Mouse (Mus musculus) gastrocnemius, adult 8-10 months (tissue): ENCODE data around the gene 2810004N23Rik. TPM values are rescaled to one million over a fixed set of nuclear protein-coding genes. Genes with fewer than 3 reads are reported as not detected.
"Not testable (repeated sequence)": the region's sequence is repeated elsewhere in the genome, so short reads cannot be mapped to it uniquely, and the experiment has no call there.

ENCODE experiments used
- DNase-seq, 2 experiments: peaks; one replicate each; pipeline ENCODE4 v3.0.0; 2022; ENCODE audit warnings: low spot score in 2 of 2
- total RNA-seq, 4 experiments: library from RNA; stranded (reverse); gene quantifications; 2 replicates each; pipeline ENCODE4 v1.2.4; 2022

Gene 2810004N23Rik
- total RNA-seq, 4 experiments from 2014 or later = 31.8 to 34.8 (median 33.5) TPM

DNA sequence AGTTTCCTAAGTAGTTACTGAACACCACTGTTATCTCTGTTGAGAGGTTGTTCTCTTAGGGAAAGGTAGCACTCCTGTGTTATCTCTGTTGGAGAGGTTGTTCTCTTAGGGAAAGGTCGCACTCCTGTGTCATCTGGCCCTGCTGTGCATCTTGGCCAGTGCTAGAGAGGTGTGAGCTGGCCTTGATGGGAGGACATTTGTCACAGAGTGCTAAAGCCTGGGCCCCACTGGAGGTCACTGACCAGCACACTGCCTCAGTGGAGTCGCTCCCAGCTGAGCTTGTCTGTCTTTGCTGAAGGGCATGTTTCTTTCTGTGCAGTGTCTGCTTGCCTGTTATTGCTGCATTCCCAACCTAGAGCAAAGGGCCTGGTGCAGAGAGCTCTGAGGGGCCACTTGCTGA lies 4.2 kb upstream of the 2810004N23Rik start:
- DNase-seq = no peak

DNA sequence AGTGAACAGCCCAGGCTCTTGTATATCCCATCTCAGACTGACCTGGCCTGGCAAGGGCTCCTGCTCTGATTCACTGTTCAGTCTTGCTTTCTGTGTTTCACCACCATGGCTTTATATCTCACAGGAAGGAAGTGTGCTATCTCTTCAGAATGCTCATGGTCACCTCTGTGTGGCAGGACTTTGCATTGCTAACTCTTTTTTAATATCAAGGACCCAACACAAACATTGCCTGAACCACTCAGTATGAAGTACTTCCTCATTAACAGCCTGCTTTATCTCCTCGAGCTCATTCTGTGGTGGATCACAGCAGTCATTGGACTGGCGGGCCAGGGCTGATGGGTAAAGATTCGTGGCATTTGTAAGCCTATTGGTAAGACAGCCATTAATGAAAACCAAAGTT lies 3.7 kb upstream of the 2810004N23Rik start:
- no peak for DNase-seq

DNA sequence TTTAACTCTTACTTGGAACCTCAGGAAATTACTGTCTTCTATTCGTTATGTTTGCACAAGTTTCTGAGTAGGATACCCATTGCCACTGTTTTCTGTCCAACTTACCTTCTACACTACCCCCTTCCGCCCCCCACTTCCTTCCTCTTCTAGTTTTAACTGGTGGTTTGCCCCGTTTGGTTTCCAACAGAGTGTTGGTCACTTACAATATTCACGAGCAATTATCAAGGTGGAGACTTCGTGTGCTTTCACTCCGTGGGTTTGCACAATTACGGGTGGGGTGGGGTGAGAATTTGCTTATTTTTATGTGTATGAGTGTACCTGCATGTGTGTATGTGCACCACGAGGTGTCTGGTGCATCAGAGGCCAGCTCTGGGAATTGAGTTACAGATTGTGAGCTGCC lies 809 bp upstream of the 2810004N23Rik start:
- no peak for DNase-seq

DNA sequence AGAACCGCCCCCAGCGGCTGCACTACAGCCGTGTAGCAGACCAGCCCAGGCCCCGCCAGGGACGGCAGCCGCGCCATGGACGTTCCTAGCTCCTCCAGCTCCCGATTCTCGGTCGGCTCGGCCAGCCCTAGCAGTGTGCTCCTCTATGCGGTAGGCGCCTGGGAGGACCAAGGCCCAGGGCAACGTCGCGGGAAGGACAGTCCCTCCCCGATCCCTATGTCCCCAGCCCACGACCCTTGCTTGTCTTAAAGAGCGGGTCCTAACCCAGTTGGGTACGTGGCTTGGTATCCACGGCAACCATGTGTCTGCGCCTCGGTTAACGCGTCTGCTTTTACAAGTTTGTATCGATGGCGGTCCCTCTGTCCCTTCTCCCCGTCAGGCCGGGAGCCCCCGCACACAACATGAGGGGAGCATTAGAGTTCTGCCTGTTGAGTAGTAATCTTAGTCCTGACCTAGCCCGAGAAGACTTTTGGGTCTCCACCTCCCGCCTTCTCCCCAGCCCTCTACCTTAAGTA lies 300 bp upstream of the 2810004N23Rik start:
- DNase-seq = no peak

DNA sequence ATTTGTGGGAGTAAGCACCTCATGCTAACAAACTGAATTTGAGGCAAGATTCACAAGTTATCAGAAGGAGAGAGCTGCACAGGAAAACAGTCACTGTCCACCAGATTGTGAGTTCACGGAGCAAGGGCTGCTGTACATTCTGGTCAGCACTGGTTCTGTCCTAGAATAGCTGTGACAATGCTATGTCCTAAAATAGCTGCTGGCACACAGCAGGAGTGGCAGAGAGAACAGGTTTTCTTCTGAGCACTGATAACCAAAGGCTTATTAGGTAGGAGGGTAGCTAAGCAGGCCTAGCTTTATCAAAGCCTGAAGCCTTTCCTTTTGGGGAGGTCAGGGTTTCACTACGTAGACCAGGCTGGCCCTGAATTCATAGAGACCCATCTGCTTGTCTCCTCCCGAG lies 2.7 kb downstream of the 2810004N23Rik start:
- no peak for DNase-seq

DNA sequence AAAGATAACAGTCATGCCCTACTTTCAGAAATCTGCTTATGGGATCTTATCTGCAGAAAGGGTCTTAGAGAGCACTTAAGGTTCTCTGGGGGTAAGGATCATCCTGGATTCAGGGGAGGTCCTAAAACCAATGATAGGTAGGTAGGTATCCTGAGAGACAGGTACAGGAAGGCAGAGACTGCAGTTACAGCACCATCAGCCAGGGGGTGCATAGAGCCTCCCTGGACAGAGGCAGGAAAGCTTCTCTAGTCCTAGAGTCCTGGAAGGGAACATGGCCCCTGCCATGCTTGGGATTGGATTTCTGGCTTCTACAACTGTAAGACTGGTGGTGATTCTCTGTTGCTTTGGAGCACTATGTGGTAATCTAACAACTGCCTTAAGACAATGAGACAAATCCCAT lies 3.5 kb downstream of the 2810004N23Rik start:
- no peak for DNase-seq

DNA sequence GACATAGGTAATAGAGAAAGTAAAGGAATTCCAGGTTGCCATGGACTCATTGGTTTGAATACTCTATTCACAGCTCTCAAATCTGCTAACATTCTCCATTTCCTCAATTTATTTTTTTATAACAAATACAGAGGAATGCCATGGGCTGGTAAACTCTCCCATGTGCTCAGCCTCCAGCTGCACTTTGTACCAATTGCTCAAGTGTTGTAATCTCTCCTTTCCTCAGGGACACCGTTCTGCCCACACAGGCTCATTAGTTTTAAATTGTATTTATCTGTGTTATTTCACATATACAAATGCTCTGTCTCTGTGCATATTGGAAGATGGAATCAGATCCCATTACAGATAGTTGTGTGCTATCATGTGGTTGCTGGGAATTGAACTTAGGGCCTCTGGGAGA lies 9.4 kb downstream of the 2810004N23Rik start:
- DNase-seq = no peak

DNA sequence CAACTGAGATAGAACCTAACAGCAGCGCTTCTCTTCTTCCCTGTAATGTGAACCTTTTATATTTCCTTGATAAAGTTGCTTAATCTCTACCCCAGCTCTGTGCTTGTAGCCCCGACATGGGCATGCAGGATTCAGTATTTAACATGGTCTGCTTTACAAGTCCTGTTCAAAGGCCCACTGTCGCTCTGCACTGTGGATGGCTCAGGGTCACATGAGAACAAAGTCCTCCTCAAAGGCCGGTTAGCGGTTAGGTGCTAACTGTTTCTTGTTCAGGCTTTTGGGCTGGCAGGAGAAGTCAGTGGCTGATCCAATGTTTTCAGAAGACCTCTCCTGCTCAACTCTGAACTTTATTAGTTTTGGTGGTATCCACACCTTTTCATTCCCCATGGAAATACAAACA lies 17.3 kb downstream of the 2810004N23Rik start:
- no peak for DNase-seq

DNA sequence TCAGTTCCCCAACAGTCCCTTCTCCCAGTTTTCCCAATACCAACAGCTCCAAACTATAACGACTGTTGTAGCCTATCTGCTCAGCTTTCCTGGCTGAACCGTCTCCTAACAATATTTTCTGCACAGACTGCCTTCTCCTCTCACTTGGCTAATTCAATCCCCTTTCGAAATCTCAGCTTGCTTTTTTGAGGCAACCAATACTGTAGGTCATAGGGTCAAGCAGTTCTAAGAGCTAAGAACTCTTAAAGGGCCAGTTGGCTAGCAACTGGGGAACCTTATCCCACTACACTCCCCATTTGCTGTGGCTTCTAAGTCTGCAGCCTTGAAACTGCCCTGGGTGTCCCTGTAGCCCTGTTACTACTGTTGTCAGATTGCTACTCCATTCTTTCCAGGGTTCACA lies 17.8 kb downstream of the 2810004N23Rik start:
- no peak for DNase-seq

DNA sequence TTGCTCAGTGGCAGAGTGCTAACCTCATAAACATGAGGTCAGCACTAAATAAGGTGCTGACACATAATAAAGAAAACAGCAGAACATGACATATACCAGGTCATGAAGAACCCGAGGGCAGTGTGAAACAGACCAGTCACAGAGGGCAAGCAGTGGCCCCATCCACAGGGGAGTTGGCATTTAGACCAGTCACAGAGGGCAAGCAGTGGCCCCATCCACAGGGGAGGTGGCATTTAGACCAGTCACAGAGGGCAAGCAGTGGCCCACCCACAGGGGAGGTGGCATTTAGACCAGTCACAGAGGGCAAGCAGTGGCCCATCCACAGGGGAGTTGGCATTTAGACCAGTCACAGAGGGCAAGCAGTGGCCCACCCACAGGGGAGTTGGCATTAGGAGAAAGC lies 20.0 kb downstream of the 2810004N23Rik start:
- DNase-seq = not testable (repeated sequence)

DNA sequence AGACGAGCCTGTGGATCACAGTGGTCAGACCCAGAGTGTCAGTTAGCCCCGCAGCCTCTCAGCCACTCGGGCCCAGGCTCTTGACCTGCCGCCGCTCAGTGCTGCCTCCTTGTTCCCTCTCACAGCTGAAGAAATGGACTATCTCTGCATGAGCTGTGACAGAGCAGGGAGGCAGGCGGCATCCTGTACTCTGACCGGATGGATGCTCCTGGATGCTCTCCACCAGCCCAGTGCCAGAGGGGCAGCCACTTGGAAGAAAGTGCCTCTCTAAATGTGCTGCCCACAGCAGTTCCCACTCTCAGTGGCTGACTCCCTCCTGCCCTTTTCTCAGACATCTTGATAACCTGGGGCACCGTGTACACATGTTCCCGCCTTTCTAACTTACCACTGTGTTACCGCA lies 21.1 kb downstream of the 2810004N23Rik start:
- no peak for DNase-seq

DNA sequence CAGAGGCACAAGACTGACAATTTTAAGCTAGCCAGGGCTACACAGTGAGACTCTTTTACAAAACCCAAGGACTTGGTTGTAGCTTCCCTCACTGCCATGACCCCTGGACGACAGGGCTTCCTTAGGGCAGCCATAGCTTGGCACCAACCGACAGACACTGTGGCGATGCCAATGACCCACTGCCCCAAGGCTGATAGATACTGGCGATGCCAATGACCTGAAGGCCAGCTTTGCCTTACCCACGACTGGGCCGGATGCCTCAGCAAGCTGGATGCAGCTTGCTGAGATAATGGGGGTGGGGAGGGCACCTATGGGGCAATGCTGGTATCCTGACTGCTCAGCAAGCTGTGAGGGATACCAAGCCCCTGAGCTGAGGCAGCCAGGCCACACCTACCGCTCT lies 22.0 kb downstream of the 2810004N23Rik start:
- DNase-seq = no peak

DNA sequence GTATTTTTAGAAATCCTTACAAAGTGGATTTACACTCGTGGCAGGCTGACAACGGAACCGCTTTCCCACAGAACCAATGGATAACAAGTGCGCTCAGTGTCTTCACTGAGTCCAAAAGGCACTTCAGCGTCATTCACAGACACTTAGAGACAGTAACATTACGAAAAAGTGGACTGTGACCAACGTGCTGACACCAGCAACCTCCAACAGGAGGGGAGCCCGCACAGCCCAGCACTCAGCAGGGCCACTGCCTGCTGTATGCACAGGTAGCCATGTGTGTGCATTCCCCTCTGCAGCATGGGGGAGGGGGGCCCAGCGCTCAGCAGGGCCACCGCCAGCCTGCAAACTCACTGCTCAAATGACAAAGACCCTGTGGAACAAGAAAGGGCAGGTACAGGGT lies 23.5 kb downstream of the 2810004N23Rik start:
- DNase-seq = no peak

DNA sequence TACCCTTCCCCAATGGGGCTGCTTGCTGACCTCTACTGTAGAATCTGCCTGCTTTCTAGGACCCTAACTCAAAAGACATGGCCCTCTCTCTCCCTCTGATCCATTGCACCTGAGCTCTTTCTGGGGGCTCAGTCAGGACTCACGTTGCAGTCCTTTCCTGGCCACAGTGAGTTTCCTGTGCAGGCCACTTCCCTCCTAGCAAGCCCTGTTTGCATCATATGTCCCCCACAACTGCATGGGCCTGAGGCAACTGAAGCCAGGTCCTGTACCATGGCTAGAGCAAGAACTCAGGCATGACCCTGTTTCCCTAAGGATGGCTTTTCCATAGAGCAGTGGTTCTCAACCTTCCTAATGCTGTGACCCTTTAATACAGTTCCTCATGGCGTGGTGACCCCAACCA lies 25.0 kb downstream of the 2810004N23Rik start:
- no peak for DNase-seq

DNA sequence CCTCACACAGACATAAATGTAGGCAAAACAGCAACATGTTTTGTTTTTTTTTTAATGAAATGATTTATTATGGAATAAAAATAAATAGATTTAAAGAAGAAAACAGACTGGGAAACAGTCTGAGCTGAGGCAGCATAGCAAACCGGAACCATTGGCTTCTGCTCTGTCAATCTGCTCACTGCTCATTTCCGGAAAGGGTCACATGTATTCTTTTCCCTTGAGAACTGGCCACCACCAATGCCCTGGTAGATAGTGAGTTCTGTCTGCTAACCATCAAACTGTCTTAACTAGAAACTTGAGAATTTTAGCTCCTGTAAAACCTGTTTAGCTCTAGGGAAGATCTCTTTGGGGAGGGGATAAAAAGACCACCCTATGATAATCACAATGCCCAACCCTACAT lies 26.0 kb downstream of the 2810004N23Rik start:
- no peak for DNase-seq

DNA sequence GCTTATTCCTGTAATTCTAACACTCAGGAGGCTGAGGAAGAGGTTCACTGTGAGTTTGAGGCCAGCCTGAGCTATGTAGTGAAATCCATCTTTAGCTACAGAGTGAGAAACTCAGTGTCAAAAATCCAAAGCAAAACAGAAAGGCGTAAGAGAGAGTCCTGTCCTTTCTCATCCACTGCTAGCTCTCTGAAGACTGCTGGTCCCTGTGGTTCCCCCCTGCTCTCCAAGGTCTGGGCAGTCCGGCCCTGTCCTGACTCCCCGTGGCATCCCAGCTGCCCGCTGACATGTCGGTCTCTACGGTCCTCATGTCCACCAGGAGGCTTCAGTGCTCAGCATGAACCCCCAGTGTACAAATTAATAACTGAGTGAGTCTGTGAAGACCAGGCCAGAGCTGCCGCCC lies 26.6 kb downstream of the 2810004N23Rik start:
- no peak for DNase-seq

DNA sequence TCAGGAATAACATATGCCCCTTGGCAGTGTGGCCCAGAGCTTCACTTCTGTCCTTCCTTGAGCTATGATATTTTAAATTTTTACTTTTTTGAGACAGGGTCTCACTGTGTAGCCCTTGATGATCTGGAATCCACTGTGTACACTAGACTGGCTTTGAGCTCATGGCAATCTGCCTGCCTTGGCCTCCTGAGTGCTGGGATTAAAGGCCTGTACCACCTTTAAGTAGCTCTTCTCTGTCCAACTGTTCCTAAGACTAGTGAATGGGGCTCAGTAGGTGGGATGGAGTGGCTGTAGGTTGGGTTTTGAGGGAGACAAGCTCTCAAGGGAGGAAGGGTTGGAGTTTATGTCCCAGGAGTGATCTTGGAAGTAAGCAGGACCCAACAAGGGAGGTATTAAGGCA lies 27.1 kb downstream of the 2810004N23Rik start:
- no peak for DNase-seq

DNA sequence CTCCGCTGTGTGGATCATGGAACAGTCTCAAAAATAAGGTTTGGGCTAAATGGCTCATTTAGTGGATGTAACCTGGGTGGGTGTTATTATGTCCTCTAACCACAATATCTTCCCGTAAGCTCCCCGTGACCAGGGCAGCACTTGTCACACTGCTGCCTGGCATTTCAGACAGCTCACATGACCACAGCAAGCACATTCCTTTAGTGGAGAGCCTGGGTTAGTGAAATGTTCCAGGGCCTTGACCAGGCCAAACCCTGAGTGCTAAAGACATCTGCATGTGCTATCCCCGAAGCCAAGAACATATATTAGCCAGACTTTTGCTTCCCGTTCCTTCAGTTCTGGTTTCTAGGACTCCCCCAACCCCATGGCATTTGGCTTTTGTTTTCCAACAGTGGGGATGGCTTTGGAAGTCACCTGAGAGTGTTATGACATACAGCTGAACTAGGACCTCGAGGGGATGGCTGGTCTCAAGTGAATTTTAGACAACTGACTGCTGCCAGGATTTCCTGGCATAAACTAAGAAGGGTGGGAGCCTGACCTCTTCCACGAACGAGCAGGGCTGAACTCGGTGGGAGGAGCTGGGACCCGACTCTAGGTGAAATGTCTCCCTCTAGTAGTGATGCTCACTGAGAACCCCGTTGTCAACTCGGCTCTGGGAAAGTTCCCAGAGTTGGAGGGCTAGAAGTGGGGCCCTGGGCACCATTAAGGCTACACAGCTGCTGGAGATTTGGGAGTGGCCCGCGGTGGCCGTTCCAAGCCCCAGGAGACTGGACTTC lies 29.3 kb downstream of the 2810004N23Rik start:
- no peak for DNase-seq

DNA sequence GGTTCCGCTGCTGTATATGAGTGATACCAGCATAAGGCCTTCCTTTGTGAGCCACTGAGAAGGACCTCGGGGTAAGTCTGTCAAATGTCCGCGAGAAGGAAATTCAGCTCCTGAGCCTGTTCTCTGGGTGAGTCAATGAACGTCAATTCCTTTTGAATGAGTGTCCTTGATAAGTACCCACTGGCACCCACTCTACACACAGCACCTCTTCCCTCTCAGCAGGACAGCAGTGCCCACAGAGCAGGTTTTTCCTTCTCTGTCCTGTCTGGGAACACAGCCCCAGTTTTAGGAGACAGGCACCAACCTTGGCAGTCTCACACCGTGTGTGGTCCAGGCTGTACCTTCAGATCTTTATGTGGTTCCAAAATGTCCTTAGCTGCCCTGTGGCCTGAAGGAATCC lies 31.0 kb downstream of the 2810004N23Rik start:
- no peak for DNase-seq

DNA sequence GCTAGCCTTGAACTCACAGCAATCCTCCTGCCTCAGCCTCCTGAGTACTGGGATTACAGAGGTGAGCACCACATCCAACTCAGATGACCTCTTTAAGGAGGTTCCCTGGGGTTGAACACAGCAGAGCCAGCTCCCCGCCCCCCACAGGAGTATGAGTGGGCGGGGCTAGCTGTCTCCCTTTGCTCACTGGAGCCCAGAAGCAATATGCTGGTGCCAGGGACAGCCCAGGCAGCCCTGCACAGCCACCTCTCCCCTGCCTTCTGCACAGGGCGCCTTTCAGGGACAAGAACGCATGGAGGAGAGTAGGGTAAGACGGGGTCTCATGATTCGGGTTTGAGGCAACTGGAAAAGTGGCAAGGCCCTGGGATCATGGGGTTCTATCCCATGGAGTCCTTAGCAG lies 31.4 kb downstream of the 2810004N23Rik start:
- DNase-seq = no peak

DNA sequence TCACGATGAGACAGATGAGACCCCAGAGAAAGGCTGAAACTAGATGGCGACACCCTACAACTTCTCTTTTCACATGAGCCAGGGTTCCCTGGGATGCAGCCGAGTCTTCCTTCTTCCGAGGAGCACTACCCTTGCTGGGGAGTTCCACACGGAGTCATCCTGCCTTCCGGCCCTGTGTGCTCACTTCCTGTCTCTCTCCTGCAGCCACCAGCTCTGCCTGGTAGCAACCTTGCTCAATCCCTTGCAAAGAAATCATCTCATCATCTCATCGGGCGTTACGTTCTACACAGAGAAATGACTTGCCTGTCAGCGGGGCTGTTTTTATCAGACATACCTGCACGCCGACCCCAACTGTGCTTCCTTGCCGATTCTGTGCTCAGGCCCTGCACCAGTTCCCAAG lies 32.9 kb downstream of the 2810004N23Rik start:
- DNase-seq = no peak

DNA sequence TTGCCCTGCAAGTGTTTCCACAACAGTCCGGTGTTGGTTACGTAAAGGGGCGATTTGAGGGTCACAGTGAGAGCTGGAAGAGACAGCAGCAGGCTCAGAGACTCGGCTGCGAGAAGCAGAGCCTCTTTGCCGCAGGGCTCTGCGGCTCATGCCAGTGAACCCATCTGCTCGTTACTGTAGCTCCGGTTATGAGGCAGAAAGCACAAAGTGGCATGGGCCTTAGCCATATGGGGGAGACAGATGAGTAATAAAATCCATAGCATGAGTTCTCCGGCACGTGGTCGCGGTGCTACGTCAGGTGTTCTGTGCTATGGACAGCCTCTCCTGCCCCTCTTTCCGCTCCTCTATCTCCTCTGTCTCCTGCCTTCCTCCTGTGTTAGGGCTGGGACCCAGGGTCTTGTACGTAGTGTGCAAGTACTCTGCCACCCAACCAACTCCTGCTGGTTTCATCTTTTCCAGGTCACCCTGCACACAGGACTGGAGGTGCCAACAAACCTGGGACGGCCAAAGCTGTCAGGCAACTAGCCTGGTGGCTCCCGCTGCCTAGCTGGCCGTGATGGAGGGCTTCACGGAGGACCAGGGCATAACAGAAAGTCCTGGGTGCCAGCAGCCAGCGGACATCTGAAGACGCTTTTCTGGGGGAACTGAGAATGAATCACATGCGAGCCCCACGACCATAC lies 34.2 kb downstream of the 2810004N23Rik start:
- no peak for DNase-seq

DNA sequence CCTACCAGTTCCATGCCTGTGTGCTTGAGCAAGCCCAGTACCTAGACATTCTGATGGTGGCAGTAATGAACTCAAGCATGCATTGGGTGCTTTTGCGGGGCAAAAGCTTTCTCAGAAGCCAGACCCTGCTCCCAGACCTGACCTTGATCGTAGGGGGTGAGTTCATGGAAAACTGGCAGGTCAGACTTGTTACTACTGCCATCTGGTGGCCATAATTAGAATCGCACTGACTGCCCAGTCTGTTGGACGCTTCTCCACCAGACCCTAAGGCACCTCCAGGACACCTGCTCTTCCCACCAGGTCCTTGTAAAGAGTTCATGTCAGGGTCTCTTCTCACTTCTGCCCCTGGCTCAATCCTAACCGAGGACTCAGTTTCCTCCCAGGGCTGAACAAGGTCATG lies 35.5 kb downstream of the 2810004N23Rik start:
- DNase-seq = peak in 1 of 2 experiments; percentile 28
